Mouse (Mus musculus) hindbrain, embryonic 16.5 days (tissue): Measurements from ENCODE around the gene Cpt1b. TPM values are rescaled to one million over a fixed set of nuclear protein-coding genes. Genes with fewer than 3 reads are reported as not detected.

Source experiments
- ATAC-seq: fragments of 200-750 bp; cut with Nextera tagmentation; 2 replicates; pipeline ENCODE4 v1.8.0; 2017; ENCODE audit warnings: moderate TSS enrichment, moderate library complexity
- H3K27ac ChIP-seq: fragments of 300-500 bp; sonication (generic); 2 replicates; pipeline ENCODE4 v1.5.1; 2014; ENCODE audit warnings: low read depth, mild to moderate bottlenecking, control low read depth, low read length, moderate library complexity
- H3K27me3 ChIP-seq: fragments of 300-500 bp; sonication (generic); replicated peaks from 2 replicates; pipeline ENCODE4 v1.6.1; 2014; ENCODE audit warnings: low read length; ENCODE audit not compliant: control insufficient read depth, insufficient read depth
- H3K36me3 ChIP-seq: fragments of 300-500 bp; sonication (generic); 2 replicates; pipeline ENCODE4 v1.6.1; 2014; ENCODE audit warnings: mild to moderate bottlenecking, low read length, moderate library complexity, mixed read lengths; ENCODE audit not compliant: control insufficient read depth, insufficient read depth
- H3K4me1 ChIP-seq: fragments of 300-500 bp; sonication (generic); 2 replicates; pipeline ENCODE4 v1.6.1; 2014; ENCODE audit warnings: low read depth, low read length; ENCODE audit not compliant: control insufficient read depth, insufficient read depth
- H3K4me2 ChIP-seq: fragments of 300-500 bp; sonication (generic); 2 replicates; pipeline ENCODE4 v1.6.1; 2014; ENCODE audit warnings: mild to moderate bottlenecking, low read length, control low read depth, moderate library complexity
- H3K4me3 ChIP-seq: fragments of 300-500 bp; sonication (generic); 2 replicates; pipeline ENCODE4 v1.5.1; 2014; ENCODE audit warnings: mild to moderate bottlenecking, low read length, control low read depth, moderate library complexity
- H3K9ac ChIP-seq: fragments of 300-500 bp; sonication (generic); 2 replicates; pipeline ENCODE4 v1.6.1; 2014; ENCODE audit warnings: low read depth, mild to moderate bottlenecking, control low read depth, low read length, moderate library complexity
- H3K9me3 ChIP-seq: fragments of 300-500 bp; sonication (generic); 2 replicates; pipeline ENCODE4 v1.6.1; 2014; ENCODE audit warnings: mild to moderate bottlenecking, low read length, moderate library complexity; ENCODE audit not compliant: control insufficient read depth
- WGBS: fragments of 180-500 bp; shearing (Covaris S2); extraction: QIAGEN DNeasy Blood & Tissue Kit; methylation state at CpG from one replicate; pipeline ENCODE4 v1.1.7; 2014; 5-methylcytosine and 5-hydroxymethylcytosine counted together
- polyA plus RNA-seq: library from polyadenylated mRNA; unstranded; fragments of >200 nt; fragmentation: Nextera tagmentation; extraction: Ambion mirVana; gene quantifications from 2 replicates; pipeline ENCODE4 v1.2.1, GENCODE M21; 2015

Gene Cpt1b
- polyA plus RNA-seq, 1 experiment from 2014 or later: 0.60 TPM

DNA sequence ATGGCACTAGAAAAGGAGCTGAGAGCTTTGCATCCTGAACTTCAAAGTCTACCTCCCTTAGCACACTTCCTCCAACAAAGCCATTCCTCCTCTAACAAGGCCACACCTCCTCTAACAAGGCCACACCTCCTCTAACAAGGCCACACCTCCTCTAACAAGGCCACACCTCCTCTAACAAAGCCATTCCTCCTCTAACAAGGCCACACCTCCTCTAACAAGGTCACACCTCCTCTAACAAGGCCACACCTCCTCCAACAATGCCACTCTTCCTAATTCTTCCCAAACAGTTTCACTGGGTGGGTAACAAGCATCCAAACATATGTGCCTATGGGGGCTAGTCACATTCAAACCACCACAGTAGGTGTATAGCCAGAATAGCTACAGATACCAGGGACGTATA, 23.2 kb downstream of the Cpt1b start:
- Histone ChIP-seq H3K4me1 (no peaks in the 10 kb centered on the region), H3K27ac (no peak overlapping the region), H3K9ac (no peak overlapping the region), H3K4me2 (no peak overlapping the region), H3K27me3 (no peaks in the 10 kb centered on the region), H3K36me3 (no peaks in the 10 kb centered on the region), H3K9me3 (peaks cover 3% of the 10 kb centered on the region; the same call in 1 of the 2 replicates), H3K4me3 (no peak overlapping the region)
- ATAC-seq: no peak
- WGBS: 89% methylated on average over 1 of the region's 1 CpGs

DNA sequence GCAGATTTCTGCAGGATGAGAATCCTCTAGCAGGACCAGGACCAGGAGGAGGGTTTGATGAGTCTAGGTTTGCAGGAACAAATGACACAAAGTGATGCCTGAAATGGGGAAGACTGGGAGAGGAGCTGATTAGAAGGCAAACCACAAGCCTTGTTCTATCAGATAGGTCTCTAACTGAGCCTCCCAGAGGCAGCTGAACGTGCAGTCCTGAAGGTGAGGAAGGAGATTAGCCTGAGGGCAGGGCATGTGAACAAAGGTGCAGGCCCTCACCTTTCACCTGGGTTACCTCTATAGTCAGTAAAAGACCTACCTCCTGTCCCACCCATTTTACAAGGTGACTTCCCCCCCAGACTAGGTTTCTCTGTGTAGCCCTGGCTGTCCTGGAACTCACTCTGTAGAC, 25.9 kb downstream of the Cpt1b start:
- no peaks in the 10 kb centered on the region for H3K27me3 ChIP-seq
- no peaks in the 10 kb centered on the region for H3K4me1 ChIP-seq
- no peak overlapping the region for H3K27ac ChIP-seq
- no peak overlapping the region for H3K9ac ChIP-seq
- no peak for ATAC-seq
- no peak overlapping the region for H3K4me2 ChIP-seq
- 76% methylated on average over 1 of the region's 1 CpGs for WGBS
- no peaks in the 10 kb centered on the region for H3K9me3 ChIP-seq
- no peaks in the 10 kb centered on the region for H3K36me3 ChIP-seq
- no peak overlapping the region for H3K4me3 ChIP-seq

DNA sequence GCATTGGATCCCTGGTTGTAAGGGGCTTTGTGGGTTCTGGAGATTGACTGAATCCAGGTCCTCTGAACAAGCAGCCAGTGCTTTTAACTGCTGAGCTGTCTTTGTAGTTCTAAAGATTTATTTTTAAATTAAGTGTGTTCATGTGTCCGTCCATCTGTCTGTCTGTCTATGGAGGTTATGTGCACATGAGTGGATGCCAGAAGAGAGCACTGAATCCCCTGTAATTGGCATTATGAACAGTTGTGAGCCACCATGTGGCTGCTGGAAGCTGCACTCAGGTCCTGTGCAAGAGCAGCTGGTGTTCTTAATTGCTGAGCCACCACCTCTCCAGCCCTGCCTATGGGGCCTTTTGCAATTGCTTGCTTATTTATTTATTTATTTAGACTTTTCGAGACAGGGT, 27.5 kb downstream of the Cpt1b start:
- ATAC-seq: no peak
- no peak overlapping the region for H3K4me2 ChIP-seq
- H3K36me3 ChIP-seq: no peaks in the 10 kb centered on the region
- H3K27me3 ChIP-seq: no peaks in the 10 kb centered on the region
- H3K4me3 ChIP-seq: no peak overlapping the region
- no peak overlapping the region for H3K9ac ChIP-seq
- no peaks in the 10 kb centered on the region for H3K4me1 ChIP-seq
- no peaks in the 10 kb centered on the region for H3K9me3 ChIP-seq
- WGBS: 82% methylated on average over 2 of the region's 2 CpGs
- H3K27ac ChIP-seq: no peak overlapping the region

DNA sequence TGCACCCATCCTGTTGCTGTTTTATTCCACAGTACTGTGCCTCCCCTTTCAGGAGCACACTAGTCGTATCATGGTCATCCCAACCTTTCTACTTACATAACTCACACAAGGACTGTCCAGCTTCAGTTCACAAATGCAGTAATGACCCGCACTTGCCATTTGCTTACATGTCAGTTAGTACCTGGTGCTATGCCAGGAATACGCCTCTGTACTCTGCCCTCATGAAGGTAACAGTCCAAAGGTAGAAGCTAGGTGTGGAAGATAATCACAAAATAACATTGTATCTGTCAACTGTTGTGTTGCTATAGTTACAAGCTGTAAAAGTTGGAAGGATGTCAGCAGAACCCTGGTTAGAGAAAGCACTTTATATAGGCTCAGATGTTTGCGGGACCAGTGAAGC, 28.8 kb downstream of the Cpt1b start:
- H3K36me3 ChIP-seq: no peaks in the 10 kb centered on the region
- no peak for ATAC-seq
- no peak overlapping the region for H3K9ac ChIP-seq
- no peaks in the 10 kb centered on the region for H3K27me3 ChIP-seq
- no peak overlapping the region for H3K27ac ChIP-seq
- 89% methylated on average over 4 of the region's 4 CpGs for WGBS
- no peak overlapping the region for H3K4me3 ChIP-seq
- no peaks in the 10 kb centered on the region for H3K9me3 ChIP-seq
- H3K4me1 ChIP-seq: no peaks in the 10 kb centered on the region
- no peak overlapping the region for H3K4me2 ChIP-seq

DNA sequence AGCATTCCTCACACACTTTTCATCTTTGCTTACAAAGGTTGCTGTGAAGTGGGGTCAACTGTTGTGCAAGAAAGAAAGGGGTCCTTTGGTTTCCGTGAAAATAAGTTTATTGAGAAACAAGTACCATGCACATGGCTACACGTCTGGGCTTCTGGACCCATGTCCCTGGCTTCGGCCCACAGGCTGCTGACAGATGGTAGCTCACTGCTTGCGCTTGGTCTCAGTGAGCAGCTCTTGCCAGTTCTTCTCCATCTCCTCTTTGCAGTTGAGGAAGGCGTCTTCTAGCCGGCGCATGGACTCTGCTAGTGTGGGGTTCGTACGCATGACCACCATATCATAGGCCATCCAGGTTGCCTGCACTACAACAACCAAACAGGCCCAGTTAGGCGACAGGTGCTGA, 35.6 kb downstream of the Cpt1b start:
- Histone ChIP-seq H3K4me1 (no peaks in the 10 kb centered on the region), H3K4me2 (no peak overlapping the region), H3K27ac (no peak overlapping the region), H3K36me3 (no peaks in the 10 kb centered on the region), H3K4me3 (no peak overlapping the region), H3K9ac (no peak overlapping the region), H3K27me3 (no peaks in the 10 kb centered on the region), H3K9me3 (no peaks in the 10 kb centered on the region)
- no peak for ATAC-seq
- 92% methylated on average over 10 of the region's 10 CpGs for WGBS

DNA sequence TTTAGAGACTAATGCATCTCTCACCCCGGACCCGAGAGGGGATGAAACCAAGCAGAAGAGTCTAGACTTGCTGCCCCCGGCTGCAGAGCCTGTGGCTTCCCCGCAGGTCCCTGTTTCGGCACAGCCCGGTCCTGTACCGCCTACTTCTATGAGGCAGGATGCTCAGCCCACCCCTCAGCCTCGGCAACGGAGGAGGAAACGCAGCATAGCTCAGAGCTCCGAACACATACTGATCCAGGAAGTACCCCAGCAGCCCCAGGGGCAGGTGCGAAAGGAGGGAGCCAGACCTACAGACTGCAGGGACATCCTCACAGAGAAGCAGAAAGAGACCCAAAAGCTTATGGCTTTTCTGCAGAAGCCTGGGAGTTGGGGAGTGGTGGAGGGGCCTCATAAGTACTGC, 38.5 kb downstream of the Cpt1b start:
- Histone ChIP-seq H3K27me3 (peaks cover 2% of the 10 kb centered on the region; the same call in 1 of the 2 replicates), H3K4me1 (no peaks in the 10 kb centered on the region), H3K36me3 (no peaks in the 10 kb centered on the region), H3K27ac (no peak overlapping the region), H3K4me2 (no peak overlapping the region), H3K9me3 (no peaks in the 10 kb centered on the region), H3K9ac (no peak overlapping the region), H3K4me3 (no peak overlapping the region)
- 49% methylated on average over 12 of the region's 12 CpGs for WGBS
- no peak for ATAC-seq

DNA sequence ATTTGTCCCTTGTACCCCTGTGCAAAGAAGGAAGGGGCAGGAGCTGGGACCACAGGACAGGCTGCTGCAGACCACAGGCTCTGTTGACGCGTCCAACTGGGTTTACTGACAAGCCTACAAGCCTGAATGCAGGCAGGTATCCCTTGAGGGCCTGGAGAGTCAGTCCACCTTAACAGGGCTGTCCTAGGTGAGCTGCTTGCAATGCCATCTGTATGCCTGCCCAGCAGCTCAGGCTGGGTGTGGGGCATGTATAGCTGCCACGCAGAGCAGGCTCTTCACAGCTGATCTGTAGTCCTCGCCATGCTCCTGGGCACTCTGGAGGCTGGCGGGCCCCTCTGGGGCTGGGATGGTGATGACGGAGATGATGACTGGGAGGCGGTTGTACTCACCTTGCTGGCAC, 41.0 kb downstream of the Cpt1b start, which contains the start of gene Klhdc7b:
Klhdc7b (plus strand) TSS at position 301 of the 400 bp plus-strand sequence.
- Histone ChIP-seq H3K36me3 (no peaks in the 10 kb centered on the region), H3K4me1 (no peaks in the 10 kb centered on the region), H3K4me3 (no peak within 1 kb of the TSS), H3K9ac (no peak within 1 kb of the TSS), H3K27ac (no peak within 1 kb of the TSS), H3K27me3 (peaks cover 6% of the 10 kb centered on the region), H3K9me3 (no peaks in the 10 kb centered on the region), H3K4me2 (no peak within 1 kb of the TSS)
- no peak for ATAC-seq
- 93% methylated on average over 7 of the region's 7 CpGs for WGBS

DNA sequence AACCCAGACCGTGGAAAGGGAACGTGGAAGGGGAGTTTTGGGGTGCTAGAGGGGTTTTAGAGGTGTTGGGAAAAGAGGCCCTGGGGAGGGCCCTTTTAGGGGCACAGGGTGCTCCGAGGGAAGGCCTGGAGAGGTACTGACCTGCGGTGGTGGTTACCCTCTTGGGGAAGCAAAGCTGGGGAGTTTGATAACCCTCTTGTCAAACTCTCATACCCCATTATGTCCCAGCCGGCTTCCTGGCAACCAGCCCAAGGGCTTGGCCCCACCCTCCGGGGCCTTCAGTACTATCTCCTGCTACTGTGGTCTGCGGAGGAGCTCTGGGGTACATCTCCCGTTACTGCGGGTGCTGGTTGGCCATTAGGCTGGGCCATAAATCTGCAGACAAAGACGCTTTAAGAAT, 46.2 kb downstream of the Cpt1b start:
- peaks cover 30% of the 10 kb centered on the region for H3K27me3 ChIP-seq
- H3K9me3 ChIP-seq: no peaks in the 10 kb centered on the region
- H3K4me3 ChIP-seq: peak overlapping the region; percentile 35
- ATAC-seq: no peak
- WGBS: 12% methylated on average over 10 of the region's 10 CpGs
- H3K4me1 ChIP-seq: peaks cover 16% of the 10 kb centered on the region
- H3K36me3 ChIP-seq: no peaks in the 10 kb centered on the region
- no peak overlapping the region for H3K27ac ChIP-seq
- H3K4me2 ChIP-seq: peak overlapping the region; percentile 63
- H3K9ac ChIP-seq: peak overlapping the region; percentile 52

DNA sequence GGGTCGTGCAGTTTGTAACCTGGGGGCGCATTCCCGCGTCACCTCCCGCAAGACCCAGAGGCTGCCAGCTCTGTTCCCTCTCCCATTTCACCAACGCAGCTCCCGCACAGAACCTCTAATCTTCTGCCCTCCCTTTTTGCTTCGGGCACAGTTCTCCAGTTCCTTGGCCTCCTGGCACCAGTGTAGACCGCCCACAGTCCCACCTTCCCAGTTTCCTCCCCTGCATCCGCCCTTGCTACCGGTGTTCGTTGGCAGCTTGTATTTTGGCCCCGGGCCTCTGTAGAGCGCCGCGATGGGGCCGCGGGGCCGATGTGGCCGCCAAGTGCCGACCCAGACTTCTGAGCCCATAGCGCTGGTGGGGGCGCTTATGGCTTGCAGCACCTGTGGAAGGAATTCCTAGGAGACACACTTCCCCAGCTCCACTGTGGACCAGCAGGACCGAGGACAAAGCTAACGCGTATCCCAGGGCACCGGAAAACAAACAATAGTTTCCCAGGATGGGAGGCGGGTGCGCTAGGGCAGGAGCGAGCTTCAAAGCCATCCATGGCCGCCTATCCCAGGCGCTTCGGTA, 46.7 kb downstream of the Cpt1b start, which contains the start of gene Odf3b:
Odf3b (minus strand) TSS at position 452 of the 571 bp plus-strand sequence.
- H3K4me1 ChIP-seq: peaks cover 20% of the 10 kb centered on the region
- H3K9me3 ChIP-seq: no peaks in the 10 kb centered on the region
- peaks cover 30% of the 10 kb centered on the region for H3K27me3 ChIP-seq
- H3K27ac ChIP-seq: no peak within 1 kb of the TSS
- WGBS: 2% methylated on average over 29 of the region's 33 CpGs
- no peaks in the 10 kb centered on the region for H3K36me3 ChIP-seq
- peak within 1 kb of the TSS; percentile 52 for H3K9ac ChIP-seq
- ATAC-seq: no peak
- H3K4me3 ChIP-seq: peak within 1 kb of the TSS; percentile 35
- H3K4me2 ChIP-seq: peak within 1 kb of the TSS; percentile 63
